ENCODE assay signal across 8 mouse cellular contexts in the genomic region with DNA sequence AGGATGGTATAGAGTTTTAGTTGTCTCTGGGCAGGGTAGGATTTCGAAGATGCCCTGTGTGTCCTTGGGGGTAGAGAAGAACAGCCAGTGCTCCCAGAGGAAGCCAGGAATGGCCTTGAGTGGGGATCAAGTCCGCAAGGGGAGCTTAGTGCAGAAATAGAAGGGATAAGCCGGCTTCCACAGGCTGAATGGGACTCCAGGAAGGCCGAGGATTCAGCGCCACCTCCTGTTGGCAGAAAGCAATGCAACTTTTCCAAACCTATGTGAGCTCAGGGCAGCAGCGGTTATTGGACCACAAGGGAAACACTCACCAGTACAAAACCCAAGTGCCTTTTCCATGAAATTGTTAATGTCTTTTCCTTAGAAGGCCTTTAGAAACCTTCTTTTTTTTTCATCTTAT. TPM values are rescaled to one million over a fixed set of nuclear protein-coding genes. Genes with fewer than 3 reads are reported as not detected.
DNase-seq lines count a peak whose midpoint lies in the region; ATAC-seq lines count a peak whose summit lies in the region.

No protein-coding gene starts in this region.

- DNase-seq in thymus, postnatal 0 days (ENCODE audit: low spot score) = peak; percentile 4
- no peak for DNase-seq in thymus, adult 18-20 months
- peak; percentile 79 for DNase-seq in gastrocnemius, postnatal 10 days
- peak; percentile 85 for DNase-seq in kidney, adult 18-20 months
- DNase-seq in left cerebral cortex, postnatal 14 days (ENCODE audit: low spot score in 2 of 2) = peak; percentile 87 to 92
- DNase-seq in neural tube, embryonic 10.5 days (ENCODE audit: extremely low spot score, low spot score) = peak; percentile 75
- peak; percentile 55 for DNase-seq in urinary bladder, adult 2 months (ENCODE audit: low spot score)

- intact Hi-C loops in left cerebral cortex, postnatal 14 days (cut with DNase I) = loop anchor here (2.0 to 5.0 kb wide), 3 partner anchors 167 to 319 kb away; no protein-coding TSS in a partner anchor

- ATAC-seq in common myeloid progenitor, adult 5-6 weeks (replicated peaks; ENCODE audit: low read depth, poor library complexity, severe bottlenecking) = peak; percentile 65

RNA-seq across cellular contexts. Expression of a gene that starts 3.4 kb away (rescaled TPM):
- 0.53 TPM in 1 of 2 replicates, not detected in the other for polyA plus RNA-seq in thymus, postnatal 0 days (2015; fragmentation: Nextera tagmentation; extraction: Ambion mirVana)
- total RNA-seq in common myeloid progenitor, adult 5-6 weeks (2017) = not detected in 2 replicates
- under 1 TPM; 0.70 to 0.99 TPM for total RNA-seq in gastrocnemius, postnatal 10 days (2021)
- total RNA-seq in left cerebral cortex, postnatal 14 days (2021) = 1 to 10 TPM; 5.0 to 6.0 TPM
- 64.7 and 68.9 TPM in 2 replicates for polyA plus RNA-seq in urinary bladder, adult 2 months (2012; rRNA removed)

Comparison
In these comparisons a context has a peak if more than half of its experiments do, and no peak if none do; other contexts are left out.
1. DNase-seq: peak in thymus, postnatal 0 days (single experiment), gastrocnemius, postnatal 10 days (single experiment), kidney, adult 18-20 months (single experiment), left cerebral cortex, postnatal 14 days (2 of 2), neural tube, embryonic 10.5 days (single experiment) and urinary bladder, adult 2 months (single experiment); none in thymus, adult 18-20 months (0 of 2).